Mouse (Mus musculus): ENCODE measurements around the gene Ddx10. TPM values are rescaled to one million over a fixed set of nuclear protein-coding genes. Genes with fewer than 3 reads are reported as not detected.

The Ddx10 gene
- polyA plus RNA-seq, 1 experiment from 2014 or later = 27.1 TPM

- no peaks in the 10 kb centered on the region; the same call in 1 of the 2 replicates for H3K9me3 ChIP-seq (ENCODE audit: control insufficient read depth, low read depth, low read length)
- H3K4me2 ChIP-seq (replicated peaks; ENCODE audit: low read depth, low read length) = no peak overlapping the region
- no peaks in the 10 kb centered on the region for H3K27me3 ChIP-seq (ENCODE audit: control insufficient read depth, insufficient read depth, low read length)
- H3K4me3 ChIP-seq (ENCODE audit: low read depth, low read length) = no peak overlapping the region
- H3K27ac ChIP-seq (ENCODE audit: low read length) = no peak overlapping the region
- no peaks in the 10 kb centered on the region for H3K36me3 ChIP-seq (ENCODE audit: control insufficient read depth, insufficient read depth, low read length)
- H3K9ac ChIP-seq (replicated peaks; ENCODE audit: low read depth, low read length) = no peak overlapping the region
- H3K4me1 ChIP-seq (ENCODE audit: control insufficient read depth, insufficient read depth, low read length) = no peaks in the 10 kb centered on the region
- no peak for ATAC-seq (ENCODE audit: insufficient number of reproducible peaks, insufficient read depth, low FRiP score, low read depth)
- 74% methylated on average over 6 of the region's 6 CpGs for WGBS
Observed at GRCm38 (mm10) chr9:53064531-53064930, 183.3 kb downstream of the Ddx10 start.

- 57% methylated on average over 3 of the region's 3 CpGs for WGBS
- Histone ChIP-seq H3K4me1 (ENCODE audit: control insufficient read depth, insufficient read depth, low read length) (no peaks in the 10 kb centered on the region), H3K36me3 (ENCODE audit: control insufficient read depth, insufficient read depth, low read length) (no peaks in the 10 kb centered on the region), H3K4me2 (replicated peaks; ENCODE audit: low read depth, low read length) (no peak overlapping the region), H3K27ac (ENCODE audit: low read length) (no peak overlapping the region), H3K9me3 (ENCODE audit: control insufficient read depth, low read depth, low read length) (no peaks in the 10 kb centered on the region), H3K4me3 (ENCODE audit: low read depth, low read length) (no peak overlapping the region), H3K27me3 (ENCODE audit: control insufficient read depth, insufficient read depth, low read length) (no peaks in the 10 kb centered on the region), H3K9ac (replicated peaks; ENCODE audit: low read depth, low read length) (no peak overlapping the region)
- no peak for ATAC-seq (ENCODE audit: insufficient number of reproducible peaks, insufficient read depth, low FRiP score, low read depth)
Observed at GRCm38 (mm10) chr9:53055306-53055705, 192.5 kb downstream of the Ddx10 start.

Other genes starting within 250 kb of the Ddx10 start
- 14.7 and 15.5 TPM in 2 replicates for gene Exph5, start 53.6 kb upstream of the Ddx10 start, polyA plus RNA-seq (2014; fragmentation: Nextera tagmentation; extraction: Ambion mirVana)
- gene Kdelc2, start 136.0 kb upstream of the Ddx10 start, polyA plus RNA-seq (2014; fragmentation: Nextera tagmentation; extraction: Ambion mirVana) = 29.5 and 34.3 TPM in 2 replicates
- 0.61 and 1.0 TPM in 2 replicates for gene 4930550C14Rik, start 154.3 kb upstream of the Ddx10 start, polyA plus RNA-seq (2014; fragmentation: Nextera tagmentation; extraction: Ambion mirVana)